Mouse (Mus musculus): ENCODE results near the gene Ccr3. TPM values are rescaled to one million over a fixed set of nuclear protein-coding genes. Genes with fewer than 3 reads are reported as not detected.
"Not testable (repeated sequence)": the region's sequence is repeated elsewhere in the genome, so short reads cannot be mapped to it uniquely, and the experiment has no call there.

The Ccr3 gene
- total and polyA plus RNA-seq, 2 experiments, result 0.17 to 0.18 TPM

DNA sequence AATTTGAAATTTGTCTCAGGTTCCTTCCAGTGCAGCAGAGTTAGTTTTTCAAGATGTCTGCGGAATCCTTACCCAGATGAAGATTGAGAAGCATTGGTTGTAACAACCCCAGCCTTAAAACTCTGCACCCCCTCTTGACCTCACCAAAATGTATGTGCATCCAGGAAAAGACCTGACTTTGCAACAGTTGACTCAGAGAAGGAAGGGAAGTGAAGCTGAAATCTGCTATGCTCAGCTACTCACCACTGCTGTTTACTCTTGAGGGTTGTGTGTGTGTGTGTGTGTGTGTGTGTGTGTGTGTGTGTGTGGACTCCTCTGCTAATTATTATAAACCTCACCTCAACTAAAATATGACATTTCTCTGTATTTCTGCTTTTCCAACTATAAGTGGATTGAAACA is 49.7 kb downstream of the Ccr3 start:
- Histone ChIP-seq H3K27ac (replicated peaks; ENCODE audit: insufficient read depth, low read depth, low read length) (no peak overlapping the region), H3K9ac (ENCODE audit: low read depth, low read length) (no peak overlapping the region), H3K4me3 (ENCODE audit: insufficient read depth, low read depth, low read length) (no peak overlapping the region), H3K36me3 (ENCODE audit: control insufficient read depth, insufficient read depth, low read length) (no peaks in the 10 kb centered on the region), H3K27me3 (ENCODE audit: control insufficient read depth, insufficient read depth, low read length) (no peaks in the 10 kb centered on the region), H3K4me1 (ENCODE audit: control insufficient read depth, insufficient read depth, low read length) (no peaks in the 10 kb centered on the region), H3K79me2 (ENCODE audit: control insufficient read depth, insufficient read depth, low read length) (no peaks in the 10 kb centered on the region)
- peak; percentile 43 for DNase-seq (ENCODE audit: extremely low read depth, low read depth, low spot score)
- WGBS, result 86% methylated on average over 1 of the region's 1 CpGs
- TF ChIP-seq POLR2A (IDR thresholded peaks at IDR 0.05; ENCODE audit: extremely low read depth, insufficient read depth, low read length), result no peak
- no peak for TF ChIP-seq CTCF (IDR thresholded peaks at IDR 0.05; ENCODE audit: low read depth, low read length)

DNA sequence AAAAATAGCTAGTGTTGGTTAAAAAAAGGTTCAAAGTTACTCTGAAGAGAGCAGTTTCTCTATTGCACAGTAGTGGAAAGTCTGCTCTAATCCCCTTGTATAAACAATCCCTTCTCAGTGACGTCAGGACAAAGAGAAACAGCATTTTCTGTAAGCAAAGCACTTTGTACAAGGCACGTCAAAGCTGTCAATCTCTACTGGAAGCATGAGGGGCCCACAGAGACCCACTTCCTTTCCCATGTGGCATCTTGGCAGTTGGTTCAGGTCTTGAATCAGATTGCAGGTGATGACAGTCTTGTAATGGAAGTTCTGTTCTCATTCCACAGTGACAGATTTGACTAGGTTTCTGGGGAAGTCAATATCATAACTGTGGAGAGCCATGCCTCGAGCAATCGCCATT is 58.0 kb downstream of the Ccr3 start:
- H3K4me1 ChIP-seq (ENCODE audit: control insufficient read depth, insufficient read depth, low read length), result no peaks in the 10 kb centered on the region

DNA sequence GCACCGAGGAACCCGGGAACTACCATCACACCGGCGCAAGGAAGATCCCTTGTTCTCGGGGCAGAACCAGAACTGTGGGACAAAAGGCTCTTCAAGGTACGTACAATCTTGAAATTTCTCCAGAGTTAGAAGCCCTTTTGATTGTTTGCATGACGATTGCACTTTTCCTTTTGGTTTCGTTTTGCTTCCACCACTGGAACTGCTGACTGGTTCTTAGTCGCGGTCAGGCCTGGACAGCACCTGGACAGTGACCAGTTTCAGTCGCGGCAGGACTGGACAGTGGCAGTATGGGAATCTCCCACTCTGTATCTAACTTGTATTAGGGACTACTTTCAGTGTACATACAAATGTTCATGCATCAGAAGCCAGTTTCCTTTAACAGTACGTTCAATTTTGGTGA is 58.7 kb downstream of the Ccr3 start:
- H3K4me1 ChIP-seq (ENCODE audit: control insufficient read depth, insufficient read depth, low read length); DNase-seq (ENCODE audit: extremely low read depth, low read depth, low spot score); H3K27ac ChIP-seq (replicated peaks; ENCODE audit: insufficient read depth, low read depth, low read length); H3K36me3 ChIP-seq (ENCODE audit: control insufficient read depth, insufficient read depth, low read length); H3K27me3 ChIP-seq (ENCODE audit: control insufficient read depth, insufficient read depth, low read length); H3K79me2 ChIP-seq (ENCODE audit: control insufficient read depth, insufficient read depth, low read length); H3K4me3 ChIP-seq (ENCODE audit: insufficient read depth, low read depth, low read length); H3K9ac ChIP-seq (ENCODE audit: low read depth, low read length): not testable (repeated sequence)
- 81% methylated on average over 12 of the region's 13 CpGs for whole genome bisulfite sequencing

More for the DNA sequence above, 58.0 kb downstream of the Ccr3 start:
- no peaks in the 10 kb centered on the region for H3K27me3 ChIP-seq (ENCODE audit: control insufficient read depth, insufficient read depth, low read length)
- H3K4me3 ChIP-seq (ENCODE audit: insufficient read depth, low read depth, low read length), result no peak overlapping the region
- no peak overlapping the region for H3K9ac ChIP-seq (ENCODE audit: low read depth, low read length)
- 58% methylated on average over 4 of the region's 4 CpGs for WGBS
- H3K36me3 ChIP-seq (ENCODE audit: control insufficient read depth, insufficient read depth, low read length), result no peaks in the 10 kb centered on the region
- no peak overlapping the region for H3K27ac ChIP-seq (replicated peaks; ENCODE audit: insufficient read depth, low read depth, low read length)
- TF ChIP-seq CTCF (IDR thresholded peaks at IDR 0.05; ENCODE audit: low read depth, low read length) (no peak), POLR2A (IDR thresholded peaks at IDR 0.05; ENCODE audit: extremely low read depth, insufficient read depth, low read length) (no peak)
- H3K79me2 ChIP-seq (ENCODE audit: control insufficient read depth, insufficient read depth, low read length), result no peaks in the 10 kb centered on the region
- DNase-seq (ENCODE audit: extremely low read depth, low read depth, low spot score), result no peak

Other genes starting within 250 kb of the Ccr3 start
- 1.0 and 1.3 TPM in 2 replicates for gene Cxcr6, start 215.5 kb upstream of the Ccr3 start, total RNA-seq (2014; rRNA removed)
- 0.70 and 0.76 TPM in 2 replicates for gene Cxcr6, start 215.5 kb upstream of the Ccr3 start, polyA plus RNA-seq (2012; rRNA removed)
- 21.2 and 22.9 TPM in 2 replicates for gene Fyco1, start 170.1 kb upstream of the Ccr3 start, total RNA-seq (2014; rRNA removed)
- gene Fyco1, start 170.1 kb upstream of the Ccr3 start, polyA plus RNA-seq (2012; rRNA removed), result 5.9 and 6.6 TPM in 2 replicates
- gene Xcr1, start 159.9 kb upstream of the Ccr3 start, total RNA-seq (2014; rRNA removed), result 0.18 and 0.34 TPM in 2 replicates
- 0.09 and 0.22 TPM in 2 replicates for gene Xcr1, start 159.9 kb upstream of the Ccr3 start, polyA plus RNA-seq (2012; rRNA removed)
- under 0.01 and 0.20 TPM in 2 replicates for gene Ccr1, start 53.3 kb upstream of the Ccr3 start, total RNA-seq (2014; rRNA removed)
- 0.04 TPM in 1 of 2 replicates, not detected in the other for gene Ccr1, start 53.3 kb upstream of the Ccr3 start, polyA plus RNA-seq (2012; rRNA removed)
- not detected in 2 replicates for gene Ccr1l1, start 43.6 kb upstream of the Ccr3 start, total RNA-seq (2014; rRNA removed)
- gene Ccr1l1, start 43.6 kb upstream of the Ccr3 start, polyA plus RNA-seq (2012; rRNA removed), result 0.12 TPM in 1 of 2 replicates, not detected in the other
- 1.2 and 1.7 TPM in 2 replicates for gene Ccr2, start 80.0 kb downstream of the Ccr3 start, total RNA-seq (2014; rRNA removed)
- gene Ccr2, start 80.0 kb downstream of the Ccr3 start, polyA plus RNA-seq (2012; rRNA removed), result 0.40 and 0.43 TPM in 2 replicates
- 1.6 and 2.2 TPM in 2 replicates for gene Ccr5, start 99.6 kb downstream of the Ccr3 start, total RNA-seq (2014; rRNA removed)
- gene Ccr5, start 99.6 kb downstream of the Ccr3 start, polyA plus RNA-seq (2012; rRNA removed), result 1.0 and 2.0 TPM in 2 replicates

All from liver, adult 2 months (tissue).